ENCODE assay signal across 14 mouse cellular contexts in genomic region chr11:49818869-49819566, GRCm38 (mm10). TPM values are rescaled to one million over a fixed set of nuclear protein-coding genes. Genes with fewer than 3 reads are reported as not detected.
DNase-seq lines count a peak whose midpoint lies in the region; ATAC-seq and TF ChIP-seq lines count a peak whose summit lies in the region.
"Had no signal": no experiment of that assay in that cellular context is flagged by ENCODE, and none has a peak within 500 bp of the region (broad histone marks: within the 10 kb centered on the region; RNA-seq: fewer than 3 reads in every experiment).

No protein-coding gene starts in this region.

- no peaks in the 10 kb centered on the region for H3K4me1 ChIP-seq in hindbrain, embryonic 16.5 days (ENCODE audit: control insufficient read depth, insufficient read depth, low read depth, low read length)
- no peaks in the 10 kb centered on the region for H3K4me1 ChIP-seq in hindbrain, embryonic 12.5 days
- H3K4me1 ChIP-seq in cortical plate, adult 2 months (ENCODE audit: control insufficient read depth, insufficient read depth, low read length): peaks cover 7% of the 10 kb centered on the region
- no peaks in the 10 kb centered on the region for H3K4me1 ChIP-seq in limb, embryonic 10.5 days
- H3K4me1 ChIP-seq: limb, embryonic 12.5 days had no signal

- peak overlapping the region; percentile 25; the same call in 1 of the 2 replicates for H3K27ac ChIP-seq in hindbrain, embryonic 16.5 days (ENCODE audit: low read depth, low read length)
- H3K27ac ChIP-seq in hindbrain, embryonic 12.5 days: no peak overlapping the region
- no peak overlapping the region; the same call in 1 of the 2 replicates for H3K27ac ChIP-seq in cortical plate, adult 2 months (ENCODE audit: insufficient read depth, low read length)
- H3K27ac ChIP-seq in limb, embryonic 10.5 days: no peak overlapping the region
- H3K27ac ChIP-seq: limb, embryonic 12.5 days had no signal

- no peak overlapping the region for H3K4me3 ChIP-seq in hindbrain, embryonic 16.5 days (ENCODE audit: low read length)
- H3K4me3 ChIP-seq in hindbrain, embryonic 12.5 days: no peak overlapping the region
- H3K4me3 ChIP-seq in cortical plate, adult 2 months (ENCODE audit: insufficient read depth, low read length): no peak overlapping the region
- no peak overlapping the region for H3K4me3 ChIP-seq in limb, embryonic 10.5 days
- H3K4me3 ChIP-seq: erythroblast, embryonic 14.5 days; limb, embryonic 12.5 days had no signal

- H3K4me2 ChIP-seq in hindbrain, embryonic 16.5 days (ENCODE audit: low read length): no peak overlapping the region
- H3K4me2 ChIP-seq in hindbrain, embryonic 12.5 days (replicated peaks): no peak overlapping the region
- H3K4me2 ChIP-seq: limb, embryonic 12.5 days; lung, embryonic 14.5 days had no signal

- TF ChIP-seq CTCF in cortical plate, adult 2 months (IDR thresholded peaks at IDR 0.05; ENCODE audit: extremely low read depth, insufficient read depth, low read length): peak; percentile 32

- WGBS in hindbrain, embryonic 16.5 days: 85% methylated on average over 15 of the region's 15 CpGs
- 88% methylated on average over 15 of the region's 15 CpGs for WGBS in hindbrain, embryonic 12.5 days
- 93% methylated on average over 15 of the region's 15 CpGs for WGBS in limb, embryonic 10.5 days

- no peak for TF ChIP-seq POLR2A in cortical plate, adult 2 months (IDR thresholded peaks at IDR 0.05; ENCODE audit: extremely low read depth, insufficient read depth, low read length)

- no peaks in the 10 kb centered on the region for H3K27me3 ChIP-seq in hindbrain, embryonic 16.5 days (replicated peaks; ENCODE audit: control insufficient read depth, insufficient read depth, low read length)
- H3K27me3 ChIP-seq in hindbrain, embryonic 12.5 days: no peaks in the 10 kb centered on the region
- no peaks in the 10 kb centered on the region for H3K27me3 ChIP-seq in limb, embryonic 10.5 days (ENCODE audit: low read depth, poor library complexity, severe bottlenecking)
- H3K27me3 ChIP-seq: limb, embryonic 12.5 days had no signal

- H3K36me3 ChIP-seq in hindbrain, embryonic 16.5 days (ENCODE audit: control insufficient read depth, insufficient read depth, low read length): peaks cover 6% of the 10 kb centered on the region
- H3K36me3 ChIP-seq in hindbrain, embryonic 12.5 days: peaks cover 15% of the 10 kb centered on the region
- H3K36me3 ChIP-seq in limb, embryonic 10.5 days: peaks cover 96% of the 10 kb centered on the region

- no peak for ATAC-seq in hindbrain, embryonic 16.5 days
- ATAC-seq in hindbrain, embryonic 12.5 days (ENCODE audit: low FRiP score): no peak
- ATAC-seq: inflammation-experienced regulatory T-cells, adult 6 months had no signal

- H3K9me3 ChIP-seq in hindbrain, embryonic 16.5 days (ENCODE audit: control insufficient read depth, low read length): no peaks in the 10 kb centered on the region
- H3K9me3 ChIP-seq in hindbrain, embryonic 12.5 days (replicated peaks): no peaks in the 10 kb centered on the region
- no peaks in the 10 kb centered on the region for H3K9me3 ChIP-seq in limb, embryonic 10.5 days (replicated peaks)
- H3K9me3 ChIP-seq: limb, embryonic 12.5 days had no signal

- H3K9ac ChIP-seq in hindbrain, embryonic 16.5 days (ENCODE audit: low read depth, low read length): no peak overlapping the region
- H3K9ac ChIP-seq in hindbrain, embryonic 12.5 days: no peak overlapping the region
- H3K9ac ChIP-seq: limb, embryonic 12.5 days; lung, embryonic 14.5 days had no signal

- DNase-seq in layer of hippocampus, adult 9-11 months: peak; percentile 84
- DNase-seq in right cerebral cortex, postnatal 10 days (ENCODE audit: low spot score in 2 of 2): peak; percentile 82 to 91
- no peak for DNase-seq in lung, postnatal 36 days
- DNase-seq in adrenal gland, postnatal 36 days: no peak
- DNase-seq in limb, embryonic 10.5 days (ENCODE audit: low spot score): no peak
- DNase-seq: cerebellum, postnatal 25 days; lung, embryonic 14.5 days; midbrain, embryonic 14.5 days had no signal

RNA-seq across cellular contexts. Expression of gene Gfpt2, which starts 25.0 kb away (rescaled TPM):
- polyA plus RNA-seq in hindbrain, embryonic 16.5 days (2015; fragmentation: Nextera tagmentation; extraction: Ambion mirVana): 6.3 and 7.2 TPM in 2 replicates
- polyA plus RNA-seq in hindbrain, embryonic 12.5 days (2016; fragmentation: Nextera tagmentation; extraction: Ambion mirVana): 20.2 and 22.5 TPM in 2 replicates
- polyA plus RNA-seq in cortical plate, adult 2 months (2012; rRNA removed): 10.9 and 11.4 TPM in 2 replicates
- total RNA-seq in adrenal gland, postnatal 36 days (2021): 10 to 100 TPM in 1 of 2 experiments, 1 to 10 TPM in 1; 5.7 to 12.0 TPM
- 39.2 and 43.3 TPM in 2 replicates for polyA plus RNA-seq in limb, embryonic 10.5 days (2016; fragmentation: Nextera tagmentation; extraction: Ambion mirVana)
- polyA plus RNA-seq: erythroblast, embryonic 14.5 days had no signal

RNA-seq across cellular contexts. Expression of gene Mapk9, which starts 27.5 kb away (rescaled TPM):
- polyA plus RNA-seq in hindbrain, embryonic 16.5 days (2015; fragmentation: Nextera tagmentation; extraction: Ambion mirVana): 69.0 and 69.9 TPM in 2 replicates
- polyA plus RNA-seq in hindbrain, embryonic 12.5 days (2016; fragmentation: Nextera tagmentation; extraction: Ambion mirVana): 54.4 and 62.3 TPM in 2 replicates
- 130 and 131 TPM in 2 replicates for polyA plus RNA-seq in cortical plate, adult 2 months (2012; rRNA removed)
- total RNA-seq in adrenal gland, postnatal 36 days (2021): 10 to 100 TPM; 56.3 to 67.4 TPM
- polyA plus RNA-seq in limb, embryonic 10.5 days (2016; fragmentation: Nextera tagmentation; extraction: Ambion mirVana): 22.4 and 31.1 TPM in 2 replicates

Comparison
In these comparisons a context has a peak if more than half of its experiments do, and no peak if none do; other contexts are left out.
1. DNase-seq: peak in layer of hippocampus, adult 9-11 months (single experiment) and right cerebral cortex, postnatal 10 days (2 of 2); none in lung, postnatal 36 days (single experiment), adrenal gland, postnatal 36 days (0 of 2) and limb, embryonic 10.5 days (single experiment).